Mouse (Mus musculus) olfactory bulb, adult 2 months (tissue): ENCODE data around the gene Fbxl5. TPM values are rescaled to one million over a fixed set of nuclear protein-coding genes. Genes with fewer than 3 reads are reported as not detected.

Experiments
- H3K27ac ChIP-seq: fragments of 200-500 bp; 2 replicates; pipeline ENCODE4 v1.5.1; 2012; ENCODE audit warnings: low read depth, low read length; ENCODE audit not compliant: insufficient read depth
- H3K4me1 ChIP-seq: fragments of 200-500 bp; 2 replicates; pipeline ENCODE4 v1.6.1; 2012; ENCODE audit warnings: low read length; ENCODE audit not compliant: control insufficient read depth, insufficient read depth
- H3K4me3 ChIP-seq: fragments of 200-500 bp; 2 replicates; pipeline ENCODE4 v1.5.1; 2012; ENCODE audit warnings: mild to moderate bottlenecking, low read depth, low read length, moderate library complexity; ENCODE audit not compliant: insufficient read depth
- CTCF ChIP-seq: fragments of 200-500 bp; IDR thresholded peaks from 2 replicates; pipeline ENCODE4 v1.5.1; 2012; ENCODE audit warnings: low read depth, mild to moderate bottlenecking, low read length, moderate library complexity; ENCODE audit not compliant: insufficient read depth
- POLR2A ChIP-seq: fragments of 200-500 bp; IDR thresholded peaks from 2 replicates; pipeline ENCODE4 v1.6.1; 2012; ENCODE audit warnings: mild to moderate bottlenecking, low read depth, low read length, moderate library complexity; ENCODE audit not compliant: insufficient read depth
- WGBS: fragments of 180-500 bp; shearing (Covaris S2); methylation state at CpG from one replicate; pipeline ENCODE4 v1.1.7; 2018; 5-methylcytosine and 5-hydroxymethylcytosine counted together
- polyA plus RNA-seq: library from polyadenylated mRNA; stranded (reverse); fragments of >200 nt; gene quantifications from 2 replicates; pipeline ENCODE4 v1.2.4, GENCODE M21; 2012; ENCODE audit warnings: low replicate concordance; ENCODE audit not compliant: missing spikeins, insufficient read depth, insufficient read length

Fbxl5 gene
- polyA plus RNA-seq, 1 experiment: not detected

- H3K27ac ChIP-seq: no peak overlapping the region
- 0 out of 2 replicates have a peak, but pooled peaks cover 2% of the 10 kb centered on the region for H3K4me1 ChIP-seq
- TF ChIP-seq POLR2A (no peak), CTCF (no peak)
- H3K4me3 ChIP-seq: no peak overlapping the region
These were observed 20.2 kb downstream of the Fbxl5 start for GRCm38 (mm10) chr5:43801253-43801652.

- TF ChIP-seq POLR2A (no peak), CTCF (no peak)
- Histone ChIP-seq H3K4me1 (0 out of 2 replicates have a peak, but pooled peaks cover 2% of the 10 kb centered on the region), H3K4me3 (no peak overlapping the region), H3K27ac (no peak overlapping the region)
- 95% methylated on average over 1 of the region's 1 CpGs for WGBS
These were observed 20.7 kb downstream of the Fbxl5 start for GRCm38 (mm10) chr5:43800700-43801099.

- WGBS: 68% methylated on average over 5 of the region's 5 CpGs
- TF ChIP-seq POLR2A: no peak
- Histone ChIP-seq H3K27ac (no peak overlapping the region), H3K4me3 (no peak overlapping the region), H3K4me1 (no peaks in the 10 kb centered on the region)
These were observed 21.9 kb downstream of the Fbxl5 start for GRCm38 (mm10) chr5:43799530-43799929.

- no peak for TF ChIP-seq POLR2A
- no peak for TF ChIP-seq CTCF
- Histone ChIP-seq H3K27ac (no peak overlapping the region), H3K4me3 (no peak overlapping the region), H3K4me1 (no peaks in the 10 kb centered on the region)
- WGBS: 85% methylated on average over 5 of the region's 5 CpGs
These were observed 29.1 kb downstream of the Fbxl5 start for GRCm38 (mm10) chr5:43792354-43792753.

GRCm38 (mm10) chr5:43787976-43788752 is 33.3 kb downstream of the Fbxl5 start:
- TF ChIP-seq CTCF (no peak), POLR2A (no peak)
- H3K27ac ChIP-seq: no peak overlapping the region
- no peaks in the 10 kb centered on the region for H3K4me1 ChIP-seq
- no peak overlapping the region for H3K4me3 ChIP-seq
- WGBS: 69% methylated on average over 9 of the region's 9 CpGs

GRCm38 (mm10) chr5:43786607-43787006 is 34.8 kb downstream of the Fbxl5 start:
- 91% methylated on average over 4 of the region's 4 CpGs for WGBS
- TF ChIP-seq CTCF (no peak), POLR2A (no peak)

GRCm38 (mm10) chr5:43783996-43784395 is 37.4 kb downstream of the Fbxl5 start:
- Histone ChIP-seq H3K27ac (no peak overlapping the region), H3K4me3 (no peak overlapping the region), H3K4me1 (peaks cover 2% of the 10 kb centered on the region)
- no peak for TF ChIP-seq POLR2A
- no peak for TF ChIP-seq CTCF
- 92% methylated on average over 2 of the region's 2 CpGs for WGBS

More at GRCm38 (mm10) chr5:43786607-43787006, 34.8 kb downstream of the Fbxl5 start:
- no peak overlapping the region for H3K27ac ChIP-seq
- H3K4me3 ChIP-seq: no peak overlapping the region
- H3K4me1 ChIP-seq: peaks cover 2% of the 10 kb centered on the region

- Histone ChIP-seq H3K27ac (peak overlapping the region; percentile 99), H3K4me1 (peaks cover 2% of the 10 kb centered on the region), H3K4me3 (peak overlapping the region; percentile 76)
- 3% methylated on average over 82 of the region's 82 CpGs for WGBS
- TF ChIP-seq CTCF: no peak
- TF ChIP-seq POLR2A: peak; percentile 94
These were observed 39.2 kb downstream of the Fbxl5 start for GRCm38 (mm10) chr5:43781977-43782930.
